Mouse (Mus musculus): ENCODE results near the gene Slc12a8. TPM values are rescaled to one million over a fixed set of nuclear protein-coding genes. Genes with fewer than 3 reads are reported as not detected.

The Slc12a8 gene
- polyA plus RNA-seq, 1 experiment: 54.9 TPM

GRCm38 (mm10) chr16:33605647-33606596 lies 88.8 kb downstream of the Slc12a8 start:
- no peak for DNase-seq (ENCODE audit: low read depth, low spot score)
- WGBS: 80% methylated on average over 9 of the region's 9 CpGs

GRCm38 (mm10) chr16:33606691-33607532 lies 89.8 kb downstream of the Slc12a8 start:
- WGBS: 59% methylated on average over 8 of the region's 8 CpGs
- no peak for DNase-seq (ENCODE audit: low read depth, low spot score)

GRCm38 (mm10) chr16:33609554-33609953 lies 92.4 kb downstream of the Slc12a8 start:
- DNase-seq (ENCODE audit: low read depth, low spot score): no peak
- WGBS: 46% methylated on average over 2 of the region's 2 CpGs

GRCm38 (mm10) chr16:33610466-33610865 lies 93.3 kb downstream of the Slc12a8 start:
- DNase-seq (ENCODE audit: low read depth, low spot score): no peak
- 90% methylated on average over 7 of the region's 7 CpGs for WGBS

- DNase-seq (ENCODE audit: low read depth, low spot score): no peak
- 70% methylated on average over 8 of the region's 8 CpGs for WGBS
These were observed 94.2 kb downstream of the Slc12a8 start for GRCm38 (mm10) chr16:33611291-33611690.

GRCm38 (mm10) chr16:33612056-33612770 lies 95.1 kb downstream of the Slc12a8 start:
- DNase-seq (ENCODE audit: low read depth, low spot score): no peak
- 69% methylated on average over 6 of the region's 6 CpGs for WGBS

- DNase-seq (ENCODE audit: low read depth, low spot score): no peak
- 94% methylated on average over 3 of the region's 3 CpGs for WGBS
These were observed 98.9 kb downstream of the Slc12a8 start for GRCm38 (mm10) chr16:33615986-33616385.

- no peak for DNase-seq (ENCODE audit: low read depth, low spot score)
- WGBS: 45% methylated on average over 3 of the region's 3 CpGs
These were observed 104.7 kb downstream of the Slc12a8 start for GRCm38 (mm10) chr16:33621836-33622235.

- no peak for DNase-seq (ENCODE audit: low read depth, low spot score)
- WGBS: 92% methylated on average over 9 of the region's 9 CpGs
These were observed 107.5 kb downstream of the Slc12a8 start for GRCm38 (mm10) chr16:33624586-33624985.

- DNase-seq (ENCODE audit: low read depth, low spot score): no peak
- WGBS: 83% methylated on average over 5 of the region's 5 CpGs
These were observed 112.4 kb downstream of the Slc12a8 start for GRCm38 (mm10) chr16:33629539-33629938.

- DNase-seq (ENCODE audit: low read depth, low spot score): no peak
- WGBS: 85% methylated on average over 12 of the region's 12 CpGs
These were observed 118.9 kb downstream of the Slc12a8 start for GRCm38 (mm10) chr16:33635836-33636595.

GRCm38 (mm10) chr16:33641779-33642178 lies 124.7 kb downstream of the Slc12a8 start:
- 45% methylated on average over 3 of the region's 3 CpGs for WGBS
- no peak for DNase-seq (ENCODE audit: low read depth, low spot score)

- DNase-seq (ENCODE audit: low read depth, low spot score): no peak
- 94% methylated on average over 6 of the region's 6 CpGs for WGBS
These were observed 136.0 kb downstream of the Slc12a8 start for GRCm38 (mm10) chr16:33653116-33653515.

GRCm38 (mm10) chr16:33655443-33655842 lies 138.3 kb downstream of the Slc12a8 start:
- no peak for DNase-seq (ENCODE audit: low read depth, low spot score)
- WGBS: 90% methylated on average over 3 of the region's 3 CpGs

GRCm38 (mm10) chr16:33657191-33657590 lies 140.1 kb downstream of the Slc12a8 start:
- WGBS: 85% methylated on average over 3 of the region's 3 CpGs

GRCm38 (mm10) chr16:33658121-33658520 lies 141.0 kb downstream of the Slc12a8 start:
- no peak for DNase-seq (ENCODE audit: low read depth, low spot score)
- 95% methylated on average over 3 of the region's 3 CpGs for WGBS

More at GRCm38 (mm10) chr16:33657191-33657590, 140.1 kb downstream of the Slc12a8 start:
- no peak for DNase-seq (ENCODE audit: low read depth, low spot score)

- WGBS: 82% methylated on average over 5 of the region's 5 CpGs
- DNase-seq (ENCODE audit: low read depth, low spot score): no peak
These were observed 142.4 kb downstream of the Slc12a8 start for GRCm38 (mm10) chr16:33659521-33659920.

GRCm38 (mm10) chr16:33660125-33660524 lies 143.0 kb downstream of the Slc12a8 start:
- no peak for DNase-seq (ENCODE audit: low read depth, low spot score)
- 53% methylated on average over 5 of the region's 5 CpGs for WGBS

- DNase-seq (ENCODE audit: low read depth, low spot score): no peak
- 94% methylated on average over 10 of the region's 10 CpGs for WGBS
These were observed 145.7 kb downstream of the Slc12a8 start for GRCm38 (mm10) chr16:33662841-33663240.
